Mouse (Mus musculus): ENCODE data around the gene Ube2a.

The Ube2a gene

GRCm38 (mm10) chrX:36873765-36874164, at the start of gene Ube2a, which contains the start of gene C330007P06Rik:
TSS of gene Ube2a (plus strand) at chrX:36873900.
TSS of gene C330007P06Rik (minus strand) at chrX:36874111.
- no peak for DNase-seq (ENCODE audit: extremely low read depth, low read depth, low spot score)

- no peak for DNase-seq (ENCODE audit: extremely low read depth, low read depth, low spot score)
Observed at GRCm38 (mm10) chrX:36823932-36824711, 49.6 kb upstream of the Ube2a start.

- DNase-seq (ENCODE audit: extremely low read depth, low read depth, low spot score), result no peak
Observed at GRCm38 (mm10) chrX:36825032-36825431, 48.7 kb upstream of the Ube2a start.

- DNase-seq (ENCODE audit: extremely low read depth, low read depth, low spot score), result no peak
Observed at GRCm38 (mm10) chrX:36826873-36827272, 46.8 kb upstream of the Ube2a start.

GRCm38 (mm10) chrX:36830271-36830670, 43.4 kb upstream of the Ube2a start:
- no peak for DNase-seq (ENCODE audit: extremely low read depth, low read depth, low spot score)

- DNase-seq (ENCODE audit: extremely low read depth, low read depth, low spot score), result no peak
Observed at GRCm38 (mm10) chrX:36831632-36832031, 42.1 kb upstream of the Ube2a start.

GRCm38 (mm10) chrX:36833397-36834084, 40.2 kb upstream of the Ube2a start:
- DNase-seq (ENCODE audit: extremely low read depth, low read depth, low spot score), result no peak

- no peak for DNase-seq (ENCODE audit: extremely low read depth, low read depth, low spot score)
Observed at GRCm38 (mm10) chrX:36837069-36837676, 36.5 kb upstream of the Ube2a start.

- DNase-seq (ENCODE audit: extremely low read depth, low read depth, low spot score), result no peak
Observed at GRCm38 (mm10) chrX:36839391-36839790, 34.3 kb upstream of the Ube2a start.

- no peak for DNase-seq (ENCODE audit: extremely low read depth, low read depth, low spot score)
Observed at GRCm38 (mm10) chrX:36841698-36842097, 32.0 kb upstream of the Ube2a start.

- no peak for DNase-seq (ENCODE audit: extremely low read depth, low read depth, low spot score)
Observed at GRCm38 (mm10) chrX:36843346-36843990, 30.2 kb upstream of the Ube2a start.

- DNase-seq (ENCODE audit: extremely low read depth, low read depth, low spot score), result no peak
Observed at GRCm38 (mm10) chrX:36847152-36847551, 26.5 kb upstream of the Ube2a start.

GRCm38 (mm10) chrX:36852631-36853030, 21.1 kb upstream of the Ube2a start:
- DNase-seq (ENCODE audit: extremely low read depth, low read depth, low spot score), result no peak

- no peak for DNase-seq (ENCODE audit: extremely low read depth, low read depth, low spot score)
Observed at GRCm38 (mm10) chrX:36863766-36864608, 9.7 kb upstream of the Ube2a start.

- DNase-seq (ENCODE audit: extremely low read depth, low read depth, low spot score), result no peak
Observed at GRCm38 (mm10) chrX:36864609-36865328, 8.9 kb upstream of the Ube2a start.

- no peak for DNase-seq (ENCODE audit: extremely low read depth, low read depth, low spot score)
Observed at GRCm38 (mm10) chrX:36870372-36870771, 3.3 kb upstream of the Ube2a start.

GRCm38 (mm10) chrX:36874178-36874696, 537 bp downstream of the Ube2a start:
- DNase-seq (ENCODE audit: extremely low read depth, low read depth, low spot score), result no peak

- DNase-seq (ENCODE audit: extremely low read depth, low read depth, low spot score), result no peak
Observed at GRCm38 (mm10) chrX:36874704-36875128, 1.0 kb downstream of the Ube2a start.

- DNase-seq (ENCODE audit: extremely low read depth, low read depth, low spot score), result no peak
Observed at GRCm38 (mm10) chrX:36884719-36885118, 11.0 kb downstream of the Ube2a start.

Measured in fat pad, adult 2 months (tissue).